Mouse (Mus musculus) G1E-ER4 (cell line): ENCODE data around the gene Nupr1. TPM values are rescaled to one million over a fixed set of nuclear protein-coding genes. Genes with fewer than 3 reads are reported as not detected.

Experiments used
- GATA1 ChIP-seq: IDR thresholded peaks from one replicate; pipeline ENCODE4 v1.8.0; 2012; ENCODE audit warnings: low read length, inconsistent platforms
- polyA plus RNA-seq: library from polyadenylated mRNA; stranded (reverse); fragments of >175 nt; gene quantifications from 2 replicates; pipeline ENCODE4 v1.2.3, GENCODE M21; 2012

The Nupr1 gene
- polyA plus RNA-seq, 1 experiment, result 5.6 TPM

- TF ChIP-seq GATA1, result no peak
Measured at GRCm38 (mm10) chr7:126584506-126584977, 46.1 kb downstream of the Nupr1 start, which contains the start of gene Apobr. Apobr (plus strand) TSS chr7:126584942.

- no peak for TF ChIP-seq GATA1
Measured at GRCm38 (mm10) chr7:126583761-126584160, 46.9 kb downstream of the Nupr1 start.

- no peak for TF ChIP-seq GATA1
Measured at GRCm38 (mm10) chr7:126583251-126583709, 47.4 kb downstream of the Nupr1 start.

GRCm38 (mm10) chr7:126582759-126583158 lies 47.9 kb downstream of the Nupr1 start:
- TF ChIP-seq GATA1, result no peak

- TF ChIP-seq GATA1, result no peak
Measured at GRCm38 (mm10) chr7:126581661-126582060, 49.0 kb downstream of the Nupr1 start.

GRCm38 (mm10) chr7:126579172-126579571 lies 51.5 kb downstream of the Nupr1 start:
- TF ChIP-seq GATA1, result no peak

- no peak for TF ChIP-seq GATA1
Measured at GRCm38 (mm10) chr7:126576946-126577345, 53.7 kb downstream of the Nupr1 start.

Other genes with a start within 250 kb of the Nupr1 start
- 5.3 and 5.9 TPM in 2 replicates for gene Nfatc2ip, start 234.1 kb downstream of the Nupr1 start, polyA plus RNA-seq
- gene Cd19, start 216.0 kb downstream of the Nupr1 start, polyA plus RNA-seq, result not detected in 2 replicates
- gene Rabep2, start 202.1 kb downstream of the Nupr1 start, polyA plus RNA-seq, result 30.3 and 38.5 TPM in 2 replicates
- gene Atp2a1, start 167.8 kb downstream of the Nupr1 start, polyA plus RNA-seq, result not detected in 2 replicates
- 76.8 and 80.0 TPM in 2 replicates for gene Sh2b1, start 155.4 kb downstream of the Nupr1 start, polyA plus RNA-seq
- 56.0 and 136 TPM in 2 replicates for gene Tufm, start 143.5 kb downstream of the Nupr1 start, polyA plus RNA-seq
- gene Atxn2l, start 127.4 kb downstream of the Nupr1 start, polyA plus RNA-seq, result 756 and 802 TPM in 2 replicates
- gene Eif3c, start 64.5 kb downstream of the Nupr1 start, polyA plus RNA-seq, result 110 and 118 TPM in 2 replicates
- 0.21 and 0.26 TPM in 2 replicates for gene Apobr, start 45.9 kb downstream of the Nupr1 start, polyA plus RNA-seq
- 5.7 and 6.6 TPM in 2 replicates for gene Cln3, start 45.0 kb downstream of the Nupr1 start, polyA plus RNA-seq
- not detected in 2 replicates for gene Il27, start 35.9 kb downstream of the Nupr1 start, polyA plus RNA-seq
- 68.8 and 176 TPM in 2 replicates for gene Sgf29, start 18.4 kb upstream of the Nupr1 start, polyA plus RNA-seq
- not detected in 2 replicates for gene Sult1a1, start 45.6 kb upstream of the Nupr1 start, polyA plus RNA-seq
- gene Bola2, start 64.5 kb upstream of the Nupr1 start, polyA plus RNA-seq, result 143 and 256 TPM in 2 replicates
- gene Slx1b, start 64.9 kb upstream of the Nupr1 start, polyA plus RNA-seq, result 3.4 and 8.5 TPM in 2 replicates
- gene Coro1a, start 76.9 kb upstream of the Nupr1 start, polyA plus RNA-seq, result 13.7 TPM in 2 replicates
- gene Mapk3, start 128.7 kb upstream of the Nupr1 start, polyA plus RNA-seq, result 35.7 and 44.2 TPM in 2 replicates
- gene Gdpd3, start 135.5 kb upstream of the Nupr1 start, polyA plus RNA-seq, result 3.3 and 3.7 TPM in 2 replicates
- 29.3 and 38.2 TPM in 2 replicates for gene Ypel3, start 146.1 kb upstream of the Nupr1 start, polyA plus RNA-seq
- 0.23 and 0.55 TPM in 2 replicates for gene Tbx6, start 150.6 kb upstream of the Nupr1 start, polyA plus RNA-seq
- gene Ppp4c, start 161.6 kb upstream of the Nupr1 start, polyA plus RNA-seq, result 185 and 249 TPM in 2 replicates
- gene Fam57b, start 166.8 kb upstream of the Nupr1 start, polyA plus RNA-seq, result 0.35 and 0.56 TPM in 2 replicates
- not detected in 2 replicates for gene 4930451I11Rik, start 200.8 kb upstream of the Nupr1 start, polyA plus RNA-seq
- gene Doc2a, start 216.6 kb upstream of the Nupr1 start, polyA plus RNA-seq, result not detected in 2 replicates
- 312 and 358 TPM in 2 replicates for gene Hirip3, start 231.1 kb upstream of the Nupr1 start, polyA plus RNA-seq
- gene Ino80e, start 231.5 kb upstream of the Nupr1 start, polyA plus RNA-seq, result 1,199 and 1,504 TPM in 2 replicates